Mouse (Mus musculus): ENCODE measurements around the gene Ttc6. TPM values are rescaled to one million over a fixed set of nuclear protein-coding genes. Genes with fewer than 3 reads are reported as not detected.
A peak's percentile ranks its signal among the peaks of the same experiment; 100 is the strongest.

Gene Ttc6
- polyA plus RNA-seq, 1 experiment from 2014 or later = 0.82 TPM

- Histone ChIP-seq H3K4me1 (ENCODE audit: control insufficient read depth, insufficient read depth, low read length) (no peaks in the 10 kb centered on the region), H3K36me3 (ENCODE audit: control insufficient read depth, insufficient read depth, low read length) (no peaks in the 10 kb centered on the region), H3K27ac (ENCODE audit: low read depth, low read length) (no peak overlapping the region), H3K27me3 (ENCODE audit: control insufficient read depth, insufficient read depth, low read length) (no peaks in the 10 kb centered on the region), H3K4me3 (ENCODE audit: low read depth, low read length) (no peak overlapping the region), H3K4me2 (ENCODE audit: low read depth, low read length) (no peak overlapping the region), H3K9ac (replicated peaks; ENCODE audit: low read depth, low read length) (no peak overlapping the region), H3K9me3 (ENCODE audit: control insufficient read depth, low read length) (no peaks in the 10 kb centered on the region)
- WGBS = 97% methylated on average over 1 of the region's 1 CpGs
- no peak for ATAC-seq (ENCODE audit: low read depth)
Observed at GRCm38 (mm10) chr12:57709966-57710365, 146.1 kb downstream of the Ttc6 start.

GRCm38 (mm10) chr12:57764720-57765119 lies 200.8 kb downstream of the Ttc6 start:
- Histone ChIP-seq H3K9me3 (ENCODE audit: control insufficient read depth, low read length) (no peaks in the 10 kb centered on the region), H3K27me3 (ENCODE audit: control insufficient read depth, insufficient read depth, low read length) (no peaks in the 10 kb centered on the region), H3K4me2 (ENCODE audit: low read depth, low read length) (no peak overlapping the region), H3K36me3 (ENCODE audit: control insufficient read depth, insufficient read depth, low read length) (no peaks in the 10 kb centered on the region), H3K4me3 (ENCODE audit: low read depth, low read length) (no peak overlapping the region), H3K4me1 (ENCODE audit: control insufficient read depth, insufficient read depth, low read length) (no peaks in the 10 kb centered on the region), H3K9ac (replicated peaks; ENCODE audit: low read depth, low read length) (no peak overlapping the region), H3K27ac (ENCODE audit: low read depth, low read length) (no peak overlapping the region)
- 91% methylated on average over 7 of the region's 7 CpGs for WGBS
- ATAC-seq (ENCODE audit: low read depth) = no peak

GRCm38 (mm10) chr12:57776290-57776997 lies 212.5 kb downstream of the Ttc6 start:
- Histone ChIP-seq H3K4me3 (ENCODE audit: low read depth, low read length) (no peak overlapping the region), H3K9me3 (ENCODE audit: control insufficient read depth, low read length) (no peaks in the 10 kb centered on the region), H3K9ac (replicated peaks; ENCODE audit: low read depth, low read length) (no peak overlapping the region), H3K36me3 (ENCODE audit: control insufficient read depth, insufficient read depth, low read length) (no peaks in the 10 kb centered on the region), H3K4me2 (ENCODE audit: low read depth, low read length) (peak overlapping the region; percentile 24; the same call in 1 of the 2 replicates), H3K4me1 (ENCODE audit: control insufficient read depth, insufficient read depth, low read length) (0 out of 2 replicates have a peak, but pooled peaks cover 3% of the 10 kb centered on the region), H3K27me3 (ENCODE audit: control insufficient read depth, insufficient read depth, low read length) (no peaks in the 10 kb centered on the region), H3K27ac (ENCODE audit: low read depth, low read length) (no peak overlapping the region)
- 9% methylated on average over 12 of the region's 12 CpGs for WGBS
- ATAC-seq (ENCODE audit: low read depth) = peak; percentile 61

- WGBS = 79% methylated on average over 5 of the region's 5 CpGs
- ATAC-seq (ENCODE audit: low read depth) = no peak
- no peak overlapping the region for H3K4me3 ChIP-seq (ENCODE audit: low read depth, low read length)
- no peak overlapping the region for H3K27ac ChIP-seq (ENCODE audit: low read depth, low read length)
- no peaks in the 10 kb centered on the region for H3K4me1 ChIP-seq (ENCODE audit: control insufficient read depth, insufficient read depth, low read length)
- no peaks in the 10 kb centered on the region for H3K27me3 ChIP-seq (ENCODE audit: control insufficient read depth, insufficient read depth, low read length)
- H3K9me3 ChIP-seq (ENCODE audit: control insufficient read depth, low read length) = no peaks in the 10 kb centered on the region
- no peaks in the 10 kb centered on the region for H3K36me3 ChIP-seq (ENCODE audit: control insufficient read depth, insufficient read depth, low read length)
- H3K9ac ChIP-seq (replicated peaks; ENCODE audit: low read depth, low read length) = no peak overlapping the region
- H3K4me2 ChIP-seq (ENCODE audit: low read depth, low read length) = no peak overlapping the region
Observed at GRCm38 (mm10) chr12:57781926-57782325, 218.0 kb downstream of the Ttc6 start.

GRCm38 (mm10) chr12:57787471-57787870 lies 223.6 kb downstream of the Ttc6 start:
- Histone ChIP-seq H3K9me3 (ENCODE audit: control insufficient read depth, low read length) (no peaks in the 10 kb centered on the region), H3K4me2 (ENCODE audit: low read depth, low read length) (no peak overlapping the region), H3K9ac (replicated peaks; ENCODE audit: low read depth, low read length) (no peak overlapping the region), H3K4me3 (ENCODE audit: low read depth, low read length) (no peak overlapping the region), H3K36me3 (ENCODE audit: control insufficient read depth, insufficient read depth, low read length) (no peaks in the 10 kb centered on the region), H3K27ac (ENCODE audit: low read depth, low read length) (no peak overlapping the region), H3K4me1 (ENCODE audit: control insufficient read depth, insufficient read depth, low read length) (no peaks in the 10 kb centered on the region), H3K27me3 (ENCODE audit: control insufficient read depth, insufficient read depth, low read length) (no peaks in the 10 kb centered on the region)
- WGBS = 25% methylated on average over 5 of the region's 5 CpGs
- ATAC-seq (ENCODE audit: low read depth) = no peak

Other genes with a start within 250 kb of the Ttc6 start
- gene Foxa1, start 17.2 kb upstream of the Ttc6 start, polyA plus RNA-seq (2014; fragmentation: Nextera tagmentation; extraction: Ambion mirVana) = 0.76 and 0.80 TPM in 2 replicates